Comparison of ENCODE assay signal across 11 mouse cellular contexts in the genomic region with DNA sequence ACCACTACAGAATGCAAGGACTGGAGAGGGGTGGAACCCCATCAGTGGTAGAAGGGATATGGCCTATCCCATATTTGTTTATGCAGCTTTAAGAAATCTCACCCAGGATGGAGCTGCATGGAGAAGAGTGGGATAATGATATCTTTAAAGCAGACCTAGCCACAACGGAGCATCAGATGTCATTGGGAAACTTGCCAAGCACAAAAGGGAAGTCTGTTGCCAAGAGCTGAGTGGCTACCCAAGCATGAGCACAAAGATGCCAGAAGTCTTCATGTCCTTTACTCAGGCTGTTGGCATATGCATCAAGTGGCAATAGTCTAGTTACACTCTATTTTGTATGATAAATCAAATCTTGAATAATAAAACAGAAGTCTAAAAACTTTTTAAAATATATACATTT.
"Had no signal": no experiment of that assay in that cellular context is flagged by ENCODE, and none has a peak within 500 bp of the region (broad histone marks: within the 10 kb centered on the region; RNA-seq: fewer than 3 reads in every experiment).

No protein-coding gene starts in this region.

- DNase-seq: kidney, adult 9 months; kidney, postnatal 4 days; lung, adult 18-20 months; lung, postnatal 10 days; lung, postnatal 4 days; midbrain, embryonic 14.5 days; retina, postnatal 1 day; right cerebral cortex, postnatal 4 days; spleen, adult 18-20 months; thymus, adult 18-20 months; thymus, postnatal 14 days had no signal
